Mouse (Mus musculus) ES-Bruce4 (cell line): ENCODE measurements around the gene Dcbld2. TPM values are rescaled to one million over a fixed set of nuclear protein-coding genes. Genes with fewer than 3 reads are reported as not detected.

Source experiments
- H3K27ac ChIP-seq: 2 replicates; pipeline ENCODE4 v1.5.1; 2012; ENCODE audit warnings: low read length, inconsistent platforms; ENCODE audit not compliant: insufficient read depth
- H3K27me3 ChIP-seq: 2 replicates; pipeline ENCODE4 v1.6.1; 2012; ENCODE audit warnings: mild to moderate bottlenecking, low read length, inconsistent platforms; ENCODE audit not compliant: control insufficient read depth, poor library complexity, insufficient read depth, severe bottlenecking
- H3K36me3 ChIP-seq: 2 replicates; pipeline ENCODE4 v1.6.1; 2012; ENCODE audit warnings: inconsistent platforms, mild to moderate bottlenecking, low read length, moderate library complexity; ENCODE audit not compliant: control insufficient read depth, poor library complexity, insufficient read depth, severe bottlenecking
- H3K4me1 ChIP-seq: one replicate; pipeline ENCODE4 v1.8.1; 2011; ENCODE audit warnings: low read length; ENCODE audit not compliant: control insufficient read depth, insufficient read depth
- H3K4me3 ChIP-seq: 2 replicates; pipeline ENCODE4 v1.5.1; 2011; ENCODE audit warnings: low read depth, mild to moderate bottlenecking, low read length
- H3K9ac ChIP-seq: 2 replicates; pipeline ENCODE4 v1.6.1; 2012; ENCODE audit warnings: low read depth, mild to moderate bottlenecking, inconsistent platforms; ENCODE audit not compliant: poor library complexity, severe bottlenecking
- H3K9me3 ChIP-seq: replicated peaks from 2 replicates; pipeline ENCODE4 v1.6.1; 2012; ENCODE audit warnings: mild to moderate bottlenecking, low read length, inconsistent platforms; ENCODE audit not compliant: control insufficient read depth, poor library complexity, insufficient read depth, severe bottlenecking
- CTCF ChIP-seq: IDR thresholded peaks from one replicate; pipeline ENCODE4 v1.8.1; 2011; ENCODE audit warnings: low read depth, low read length
- EP300 ChIP-seq: IDR thresholded peaks from 2 replicates; pipeline ENCODE4 v1.6.1; 2011; ENCODE audit warnings: low read depth, low read length; ENCODE audit not compliant: insufficient read depth
- POLR2A ChIP-seq: IDR thresholded peaks from one replicate; pipeline ENCODE4 v1.8.1; 2011; ENCODE audit warnings: low read length; ENCODE audit not compliant: insufficient read depth
- polyA plus RNA-seq: library from polyadenylated mRNA; stranded (reverse); fragments of >200 nt; gene quantifications from 2 replicates; pipeline ENCODE4 v1.2.4, GENCODE M21; 2011; ENCODE audit warnings: low read depth; ENCODE audit not compliant: missing spikeins, insufficient read depth, insufficient read length

Gene Dcbld2
- polyA plus RNA-seq, 1 experiment = 53.5 TPM

DNA sequence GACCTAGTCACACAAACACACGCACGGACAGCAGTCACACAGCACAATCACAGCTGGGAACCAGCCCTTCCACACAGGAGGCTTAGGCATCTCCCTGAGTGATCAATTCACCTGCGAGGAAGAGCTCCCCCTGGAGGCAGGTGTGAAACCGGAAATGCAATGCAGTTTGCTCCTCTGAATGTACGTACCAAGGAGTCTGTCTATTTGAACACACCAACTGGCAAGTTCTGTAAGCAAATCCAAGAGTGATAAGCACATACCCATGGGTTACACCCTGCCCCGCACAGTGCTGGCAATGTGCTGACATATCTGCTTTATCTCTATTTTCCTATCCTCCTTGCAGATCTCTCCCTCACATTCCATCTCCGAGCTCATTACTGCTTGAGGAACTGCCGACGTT lies 106.3 kb downstream of the Dcbld2 start:
- Histone ChIP-seq H3K9me3 (no peaks in the 10 kb centered on the region), H3K9ac (no peak overlapping the region), H3K4me1 (no peaks in the 10 kb centered on the region), H3K27me3 (no peaks in the 10 kb centered on the region; the same call in 1 of the 2 replicates), H3K36me3 (no peaks in the 10 kb centered on the region), H3K4me3 (no peak overlapping the region), H3K27ac (no peak overlapping the region)
- no peak for TF ChIP-seq EP300
- TF ChIP-seq CTCF = peak; percentile 59
- TF ChIP-seq POLR2A = no peak

DNA sequence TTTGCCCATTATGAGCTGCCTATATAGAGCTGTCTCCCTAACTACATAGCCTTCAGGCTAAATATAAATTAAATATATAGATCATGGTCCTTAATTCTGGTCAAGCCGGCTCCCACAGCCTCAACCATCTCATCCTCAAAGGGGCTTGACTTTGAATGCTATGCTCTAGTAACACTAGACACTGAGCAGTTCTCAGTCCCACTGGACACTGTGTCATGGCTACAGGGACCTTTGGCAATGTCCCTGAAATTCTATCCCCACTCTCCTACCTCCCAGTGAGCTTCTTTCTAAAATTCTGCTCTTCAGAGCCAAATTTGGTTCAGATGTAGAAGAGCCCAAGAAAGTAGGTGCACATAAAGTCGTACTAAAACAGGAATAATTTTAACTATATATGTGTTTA lies 107.9 kb downstream of the Dcbld2 start:
- Histone ChIP-seq H3K27ac (no peak overlapping the region), H3K27me3 (no peaks in the 10 kb centered on the region; the same call in 1 of the 2 replicates), H3K9ac (no peak overlapping the region), H3K4me3 (no peak overlapping the region), H3K9me3 (no peaks in the 10 kb centered on the region), H3K4me1 (no peaks in the 10 kb centered on the region), H3K36me3 (no peaks in the 10 kb centered on the region)
- TF ChIP-seq POLR2A (no peak), EP300 (no peak), CTCF (no peak)

DNA sequence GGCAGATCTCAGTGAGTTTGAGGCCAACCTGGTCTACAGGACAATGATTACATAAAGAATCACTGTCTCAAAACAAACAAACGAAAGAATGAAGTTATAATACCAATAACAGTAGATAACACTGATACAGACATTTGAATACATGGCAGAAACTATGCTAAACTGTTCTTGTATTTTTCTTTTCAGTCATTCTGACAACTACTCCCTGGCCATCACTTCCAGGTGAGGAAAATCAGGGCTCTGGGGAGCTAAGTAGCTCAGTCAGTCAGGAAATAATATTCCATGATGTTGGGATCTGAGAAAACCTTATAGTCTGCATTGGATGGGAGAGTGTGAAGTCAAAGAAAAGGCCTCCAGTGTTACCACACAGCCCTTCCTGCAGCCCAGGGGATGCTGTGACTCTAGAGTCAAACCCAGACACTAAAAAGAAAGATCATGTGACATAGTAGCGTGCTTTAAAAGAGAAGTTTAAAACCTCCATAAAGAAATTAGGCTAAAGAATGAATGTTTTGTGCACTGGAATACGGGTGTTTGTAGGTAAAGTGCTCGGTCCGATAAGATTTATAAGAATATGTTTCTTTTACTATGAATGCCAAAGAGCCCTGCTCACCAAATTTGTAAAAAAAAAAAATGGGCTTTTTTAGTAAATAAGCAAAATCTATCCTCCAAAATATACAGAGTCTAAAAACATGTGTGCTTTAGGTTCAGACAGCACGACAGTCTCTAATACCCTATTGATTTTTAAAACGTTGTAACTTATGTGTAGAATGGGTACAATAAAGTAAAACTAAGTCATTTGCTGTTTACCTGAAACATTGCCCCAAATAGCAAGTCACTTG lies 108.9 kb downstream of the Dcbld2 start:
- Histone ChIP-seq H3K4me3 (no peak overlapping the region), H3K36me3 (no peaks in the 10 kb centered on the region), H3K27me3 (no peaks in the 10 kb centered on the region; the same call in none of the 2 replicates), H3K4me1 (no peaks in the 10 kb centered on the region), H3K27ac (no peak overlapping the region), H3K9me3 (no peaks in the 10 kb centered on the region), H3K9ac (no peak overlapping the region)
- TF ChIP-seq POLR2A (no peak), EP300 (no peak), CTCF (no peak)

Other genes starting within 250 kb of the Dcbld2 start
- 3.7 and 5.2 TPM in 2 replicates for gene St3gal6, start 115.8 kb downstream of the Dcbld2 start, polyA plus RNA-seq
- gene Gm813, start 208.5 kb downstream of the Dcbld2 start, polyA plus RNA-seq = not detected in 2 replicates
- gene E330017A01Rik, start 230.3 kb downstream of the Dcbld2 start, polyA plus RNA-seq = not detected in 2 replicates